Mouse (Mus musculus) liver, embryonic 14.5 days (tissue): ENCODE measurements around the gene Eef1akmt4. TPM values are rescaled to one million over a fixed set of nuclear protein-coding genes. Genes with fewer than 3 reads are reported as not detected.
A peak's percentile ranks its signal among the peaks of the same experiment; 100 is the strongest.
"Not testable (repeated sequence)": the region's sequence is repeated elsewhere in the genome, so short reads cannot be mapped to it uniquely, and the experiment has no call there.

Experiments used
- ATAC-seq: fragments of 200-750 bp; cut with Nextera tagmentation; 2 replicates; pipeline ENCODE4 v1.8.0; 2017; ENCODE audit warnings: moderate number of reproducible peaks, mild to moderate bottlenecking, moderate library complexity; ENCODE audit not compliant: insufficient read depth
- DNase-seq, 3 experiments: peaks; one replicate each; pipeline ENCODE4 v3.0.0-alpha.2; 2012 to 2013; ENCODE audit warnings: low read depth in 3 of 3, low spot score in 3 of 3
- H3K27ac ChIP-seq: fragments of 300-500 bp; sonication (generic); 2 replicates; pipeline ENCODE4 v1.5.1; 2014; ENCODE audit warnings: moderate library complexity, mild to moderate bottlenecking, control low read depth, inconsistent platforms
- H3K27me3 ChIP-seq: fragments of 300-500 bp; sonication (generic); 2 replicates; pipeline ENCODE4 v1.6.1; 2014; ENCODE audit warnings: mild to moderate bottlenecking, low read length, moderate library complexity; ENCODE audit not compliant: control insufficient read depth, insufficient read depth
- H3K36me3 ChIP-seq: fragments of 300-500 bp; sonication (generic); replicated peaks from 2 replicates; pipeline ENCODE4 v1.6.1; 2014; ENCODE audit warnings: low read depth; ENCODE audit not compliant: control insufficient read depth, insufficient read depth
- H3K4me1 ChIP-seq, 2 experiments: fragments of 200-500 bp in 1 of 2; fragments of 300-500 bp in 1 of 2; sonication (generic) in 1 of 2; replicated peaks; 2 replicates each; pipeline ENCODE4 v1.6.1; 2012 to 2014; ENCODE audit warnings: antibody characterized with exemption in 1 of 2, inconsistent platforms in 1 of 2, low read length in 1 of 2; ENCODE audit not compliant: control insufficient read depth in 2 of 2, insufficient read depth in 2 of 2
- H3K4me2 ChIP-seq: fragments of 300-500 bp; sonication (generic); 2 replicates; pipeline ENCODE4 v1.6.1; 2014; ENCODE audit warnings: low read depth, mild to moderate bottlenecking, control low read depth, moderate library complexity
- H3K4me3 ChIP-seq, 2 experiments: fragments of 200-500 bp in 1 of 2; fragments of 300-500 bp in 1 of 2; sonication (generic) in 1 of 2; 2 replicates each; pipeline ENCODE4 v1.5.1; 2012 to 2014; ENCODE audit warnings: low read depth in 2 of 2, low read length in 2 of 2, mild to moderate bottlenecking in 2 of 2, control low read depth in 1 of 2, inconsistent platforms in 1 of 2, moderate library complexity in 1 of 2; ENCODE audit not compliant: insufficient read depth in 1 of 2
- H3K9ac ChIP-seq: fragments of 300-500 bp; sonication (generic); replicated peaks from 2 replicates; pipeline ENCODE4 v1.6.1; 2014; ENCODE audit warnings: mild to moderate bottlenecking, control low read depth, moderate library complexity
- H3K9me3 ChIP-seq: fragments of 300-500 bp; sonication (generic); 2 replicates; pipeline ENCODE4 v1.6.1; 2016; ENCODE audit warnings: low read length, mixed read lengths; ENCODE audit not compliant: control insufficient read depth
- CTCF ChIP-seq: IDR thresholded peaks from 2 replicates; pipeline ENCODE4 v1.5.1; 2016; ENCODE audit warnings: antibody characterized with exemption, low read depth, control low read depth
- EP300 ChIP-seq: IDR thresholded peaks from 2 replicates; pipeline ENCODE4 v1.6.1; 2016; ENCODE audit warnings: antibody characterized with exemption, low read depth
- WGBS: fragments of 180-500 bp; shearing (Covaris S2); extraction: QIAGEN DNeasy Blood & Tissue Kit; methylation state at CpG from one replicate; pipeline ENCODE4 v1.1.7; 2014; ENCODE audit not compliant: insufficient replicate concordance; 5-methylcytosine and 5-hydroxymethylcytosine counted together
- polyA plus RNA-seq, 2 experiments: library from polyadenylated mRNA; depleted of rRNA in 1 of 2; stranded (reverse) in 1 of 2; unstranded in 1 of 2; fragments of >200 nt; fragmentation: Nextera tagmentation in 1 of 2; extraction: Ambion mirVana in 1 of 2; gene quantifications; 2 replicates each; pipeline versions ENCODE4 v1.2.1 to v1.2.3; 2012 to 2014

Eef1akmt4 gene
- polyA plus RNA-seq, 2 experiments = 10.3 to 18.1 TPM

DNA sequence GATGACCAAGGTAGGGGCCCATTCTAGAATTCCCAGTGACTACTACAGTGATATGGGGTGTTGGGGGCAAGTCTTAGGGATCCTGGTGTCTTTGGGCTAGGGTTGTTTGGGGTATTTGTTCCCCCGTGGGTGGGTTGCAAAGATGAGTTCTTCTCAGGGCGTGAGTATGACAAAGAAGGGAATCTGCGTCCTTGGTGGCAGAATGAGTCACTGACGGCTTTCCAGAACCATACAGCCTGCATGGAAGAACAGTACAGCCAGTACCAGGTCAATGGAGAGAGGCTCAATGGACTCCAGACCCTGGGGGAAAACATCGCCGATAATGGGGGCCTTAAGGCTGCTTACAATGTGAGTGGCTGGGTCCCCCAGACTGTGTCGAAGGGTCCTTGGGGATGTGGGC is 32.5 kb downstream of the Eef1akmt4 start:
- ATAC-seq (no peak), DNase-seq (no peak)
- no peak overlapping the region for H3K9ac ChIP-seq
- 61% methylated on average over 7 of the region's 7 CpGs for WGBS
- H3K27me3 ChIP-seq = no peaks in the 10 kb centered on the region
- no peaks in the 10 kb centered on the region for H3K9me3 ChIP-seq
- TF ChIP-seq CTCF = no peak
- TF ChIP-seq EP300 = no peak
- no peak overlapping the region for H3K4me3 ChIP-seq
- no peaks in the 10 kb centered on the region for H3K36me3 ChIP-seq
- no peaks in the 10 kb centered on the region for H3K4me1 ChIP-seq
- no peak overlapping the region for H3K4me2 ChIP-seq
- no peak overlapping the region for H3K27ac ChIP-seq

DNA sequence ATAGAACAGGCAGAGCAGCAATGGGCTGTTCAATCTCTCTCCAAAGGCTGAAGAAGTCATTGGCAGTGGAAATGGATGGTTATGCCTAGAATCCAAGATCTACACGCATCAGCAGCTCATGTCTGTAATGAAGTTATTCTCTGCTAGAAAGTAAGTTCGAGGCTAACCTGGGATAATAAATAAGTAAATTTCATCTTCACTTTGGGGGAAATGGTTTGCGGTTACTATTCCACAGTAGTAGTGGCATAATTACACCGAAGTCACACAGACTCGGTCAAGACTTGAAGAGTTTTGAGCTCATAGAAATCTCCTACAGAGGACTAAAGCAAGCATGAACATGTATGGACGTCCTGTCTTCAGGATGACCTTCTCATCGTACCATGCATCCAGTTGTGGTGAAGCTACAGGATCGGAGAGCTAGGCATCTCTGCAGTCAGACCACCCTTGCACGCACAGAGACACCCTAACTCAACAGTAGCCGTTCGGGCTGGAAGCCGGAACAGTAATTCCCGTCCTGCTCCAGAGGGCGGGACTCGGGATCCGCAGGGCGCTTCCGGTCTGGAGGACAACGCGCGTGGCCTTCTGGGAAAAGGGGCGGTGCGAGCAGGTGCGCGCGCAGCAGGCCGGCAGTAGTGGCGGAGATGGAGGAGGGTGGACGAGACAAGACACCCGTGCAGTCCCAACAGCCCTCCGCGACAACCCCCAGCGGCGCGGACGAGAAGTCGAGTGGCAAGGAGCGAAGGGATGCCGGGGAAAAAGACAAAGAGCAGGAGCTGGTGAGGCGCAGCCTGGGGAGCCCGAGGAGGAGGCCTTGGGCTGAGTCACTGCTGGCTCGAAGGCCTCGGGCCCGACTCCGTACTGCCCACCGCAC is 39.9 kb downstream of the Eef1akmt4 start, which contains the start of gene Psmd2:
TSS of gene Psmd2 (plus strand) at position 577 of the 871 bp plus-strand sequence.
- H3K27me3 ChIP-seq = no peaks in the 10 kb centered on the region
- peaks cover 7% of the 10 kb centered on the region in 2 experiments; a peak in 3 of 4 replicates for H3K4me1 ChIP-seq
- peak within 1 kb of the TSS; percentile 80 to 96 for H3K4me3 ChIP-seq
- no peaks in the 10 kb centered on the region for H3K9me3 ChIP-seq
- H3K27ac ChIP-seq = peak within 1 kb of the TSS; percentile 51
- TF ChIP-seq CTCF (peak; percentile 34), EP300 (no peak)
- DNase-seq (peak; percentile 85 to 86 (median 86)), ATAC-seq (peak; percentile 97)
- H3K4me2 ChIP-seq = peak within 1 kb of the TSS; percentile 69
- WGBS = 1% methylated on average over 46 of the region's 46 CpGs
- peak within 1 kb of the TSS; percentile 82 for H3K9ac ChIP-seq
- H3K36me3 ChIP-seq = peaks cover 17% of the 10 kb centered on the region

DNA sequence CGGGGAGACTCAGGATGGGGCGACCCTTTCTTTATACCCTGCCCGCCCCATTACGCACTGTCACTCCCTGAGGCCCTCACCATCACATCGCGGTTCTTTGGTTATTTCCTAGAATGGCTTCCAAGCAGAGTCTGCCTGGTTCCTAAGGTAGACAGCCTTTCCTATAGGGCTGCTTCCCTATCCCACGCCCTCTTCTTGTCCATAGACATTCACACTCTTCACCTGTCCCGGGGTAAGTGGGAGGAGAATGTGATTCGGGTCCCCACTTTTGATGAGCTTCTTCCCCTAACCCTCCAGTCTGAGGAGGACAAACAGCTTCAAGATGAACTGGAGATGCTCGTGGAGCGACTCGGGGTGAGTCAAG is 40.5 kb downstream of the Eef1akmt4 start:
- Histone ChIP-seq H3K9me3 (no peaks in the 10 kb centered on the region), H3K4me1 (peaks cover 7% of the 10 kb centered on the region in 2 experiments; a peak in 3 of 4 replicates), H3K4me3 (peak overlapping the region; percentile 80 to 96), H3K27me3 (no peaks in the 10 kb centered on the region), H3K36me3 (peaks cover 23% of the 10 kb centered on the region), H3K27ac (no peak overlapping the region; the same call in 1 of the 2 replicates), H3K4me2 (peak overlapping the region; percentile 69), H3K9ac (peak overlapping the region; percentile 82)
- no peak for TF ChIP-seq EP300
- TF ChIP-seq CTCF = no peak
- ATAC-seq (peak; percentile 39; the same call in 1 of the 2 replicates), DNase-seq (no peak)
- WGBS = 7% methylated on average over 12 of the region's 12 CpGs

DNA sequence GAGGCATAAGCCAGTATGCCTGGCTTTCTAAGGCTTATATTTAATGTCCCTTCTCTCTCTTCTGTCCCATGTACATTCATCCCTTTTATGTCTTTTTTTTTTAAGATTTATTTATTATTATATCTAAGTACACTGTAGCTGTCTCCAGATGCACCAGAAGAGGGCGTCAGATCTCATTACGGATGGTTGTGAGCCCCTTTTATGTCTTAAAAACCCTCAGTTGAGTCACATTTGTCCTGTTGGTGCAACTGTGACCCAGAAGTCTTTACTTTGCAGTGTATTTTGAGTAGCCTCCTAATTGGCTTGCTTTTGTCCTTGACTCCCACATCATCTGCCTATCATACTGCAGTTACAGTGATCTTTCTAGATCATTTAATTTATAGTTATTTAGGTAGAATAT is 41.9 kb downstream of the Eef1akmt4 start:
- Histone ChIP-seq H3K27ac (no peak overlapping the region), H3K4me2 (peak overlapping the region; percentile 69), H3K9ac (no peak overlapping the region), H3K4me3 (no peak overlapping the region), H3K27me3 (no peaks in the 10 kb centered on the region), H3K4me1 (peaks cover 7% of the 10 kb centered on the region in 2 experiments; a peak in 3 of 4 replicates), H3K36me3 (peaks cover 35% of the 10 kb centered on the region), H3K9me3 (no peaks in the 10 kb centered on the region)
- no peak for TF ChIP-seq EP300
- no peak for TF ChIP-seq CTCF
- WGBS = 50% methylated on average over 2 of the region's 2 CpGs
- no peak for ATAC-seq
- DNase-seq = no peak

- H3K4me2 ChIP-seq = no peak overlapping the region
- WGBS = 75% methylated on average over 4 of the region's 4 CpGs
- H3K27me3 ChIP-seq = no peaks in the 10 kb centered on the region
- ATAC-seq = no peak
- no peak overlapping the region for H3K9ac ChIP-seq
- TF ChIP-seq EP300 (no peak), CTCF (no peak)
- H3K4me3 ChIP-seq = no peak overlapping the region
- H3K4me1 ChIP-seq = peaks cover 2 to 4% of the 10 kb centered on the region in 2 experiments; a peak in 2 of 4 replicates
- no peak overlapping the region for H3K27ac ChIP-seq
- no peak for DNase-seq
- H3K36me3 ChIP-seq = peaks cover 73% of the 10 kb centered on the region
- H3K9me3 ChIP-seq = no peaks in the 10 kb centered on the region
Measured at GRCm38 (mm10) chr16:20657661-20658060, 46.3 kb downstream of the Eef1akmt4 start.

DNA sequence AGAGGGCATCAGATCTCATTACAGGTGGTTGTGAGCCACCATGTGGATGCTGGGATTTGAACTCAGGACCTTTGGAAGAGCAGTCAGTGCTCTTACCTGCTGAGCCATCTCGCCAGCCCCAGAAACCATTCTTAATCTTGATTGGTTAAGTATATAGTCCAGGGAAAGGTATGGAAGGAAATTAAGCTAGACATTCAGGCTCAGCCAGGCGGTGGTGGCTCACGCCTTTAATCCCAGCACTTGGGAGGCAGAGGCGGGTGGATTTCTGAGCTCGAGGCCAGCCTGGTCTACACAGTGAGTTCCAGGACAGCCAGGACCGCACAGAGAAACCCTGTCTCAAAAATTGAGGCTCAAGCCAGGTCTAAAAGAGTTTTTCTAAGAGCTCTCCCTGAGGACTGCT is 56.6 kb downstream of the Eef1akmt4 start, which contains the start of gene Eif4g1:
TSS of gene Eif4g1 (plus strand) at position 301 of the 400 bp plus-strand sequence.
- not testable (repeated sequence) for H3K9me3 ChIP-seq, H3K27ac ChIP-seq, H3K4me3 ChIP-seq, ATAC-seq, H3K9ac ChIP-seq, H3K4me1 ChIP-seq, H3K36me3 ChIP-seq, H3K4me2 ChIP-seq, DNase-seq, H3K27me3 ChIP-seq
- WGBS = 75% methylated on average over 4 of the region's 6 CpGs
